Comparison of ENCODE assay signal across 9 mouse cellular contexts in genomic region chr12:69360655-69360996, GRCm38 (mm10). TPM values are rescaled to one million over a fixed set of nuclear protein-coding genes. Genes with fewer than 3 reads are reported as not detected.
DNase-seq lines count a peak whose midpoint lies in the region; ATAC-seq and TF ChIP-seq lines count a peak whose summit lies in the region.
"Had no signal": no experiment of that assay in that cellular context is flagged by ENCODE, and none has a peak within 500 bp of the region (broad histone marks: within the 10 kb centered on the region; RNA-seq: fewer than 3 reads in every experiment).

No protein-coding gene starts in this region.

- 16% methylated on average over 5 of the region's 5 CpGs for WGBS in forebrain, postnatal 0 days

- H3K27ac ChIP-seq in forebrain, postnatal 0 days (ENCODE audit: low read depth, low read length), result no peak overlapping the region

- peak; percentile 62 for DNase-seq in gastrocnemius, adult 18-20 months (ENCODE audit: low spot score)
- DNase-seq in gastrocnemius, postnatal 14 days, result no peak
- DNase-seq in B cell, adult 2 months, result peak; percentile 73 to 77
- DNase-seq in brain, adult 2 months (ENCODE audit: low read depth, low spot score), result peak; percentile 80
- peak; percentile 81 for DNase-seq in forebrain, postnatal 0 days
- peak; percentile 84 for DNase-seq in layer of hippocampus, adult 9-11 months
- DNase-seq in lung, postnatal 4 days, result peak; percentile 52 to 73
- DNase-seq in thymus, postnatal 14 days, result peak; percentile 50

- H3K4me3 ChIP-seq in forebrain, postnatal 0 days (ENCODE audit: low read depth, low read length), result no peak overlapping the region

- H3K36me3 ChIP-seq in forebrain, postnatal 0 days (ENCODE audit: insufficient read depth), result no peaks in the 10 kb centered on the region
- H3K36me3 ChIP-seq: limb, embryonic 13.5 days had no signal

- peak; percentile 85 for TF ChIP-seq CTCF in forebrain, postnatal 0 days (IDR thresholded peaks at IDR 0.05; ENCODE audit: low read depth)

- peak; percentile 29 for ATAC-seq in forebrain, postnatal 0 days

- H3K4me1 ChIP-seq in forebrain, postnatal 0 days (ENCODE audit: insufficient read depth), result no peaks in the 10 kb centered on the region

- H3K9me3 ChIP-seq in forebrain, postnatal 0 days (ENCODE audit: low read length), result no peaks in the 10 kb centered on the region
- H3K9me3 ChIP-seq: limb, embryonic 13.5 days had no signal

- H3K4me2 ChIP-seq in forebrain, postnatal 0 days (ENCODE audit: low read depth), result no peak overlapping the region

- no peaks in the 10 kb centered on the region for H3K27me3 ChIP-seq in forebrain, postnatal 0 days (ENCODE audit: insufficient read depth, low read length)
- H3K27me3 ChIP-seq: limb, embryonic 13.5 days had no signal

- no peak overlapping the region for H3K9ac ChIP-seq in forebrain, postnatal 0 days
- H3K9ac ChIP-seq: limb, embryonic 13.5 days had no signal

- intact Hi-C loops in gastrocnemius, postnatal 14 days (cut with DNase I; ENCODE audit: low total_unique reads), result loop anchor here (10.0 kb wide), 1 partner anchor 214 kb away; no protein-coding TSS in a partner anchor

RNA-seq across cellular contexts. Expression of gene Nemf, which starts 3.7 kb away (rescaled TPM):
- 10 to 100 TPM; 18.7 to 20.9 TPM for total RNA-seq in gastrocnemius, adult 18-20 months (2021)
- total RNA-seq in gastrocnemius, postnatal 14 days (2021), result 10 to 100 TPM; 16.8 to 19.1 TPM
- 44.4 and 47.7 TPM in 2 replicates for total RNA-seq in forebrain, postnatal 0 days (2014; rRNA removed)
- 47.6 and 64.7 TPM in 2 replicates for polyA plus RNA-seq in forebrain, postnatal 0 days (2015; fragmentation: Nextera tagmentation; extraction: Ambion mirVana)

RNA-seq across cellular contexts. Expression of gene Arf6, which starts 11.3 kb away (rescaled TPM):
- 10 to 100 TPM; 19.1 to 26.3 TPM for total RNA-seq in gastrocnemius, adult 18-20 months (2021)
- total RNA-seq in gastrocnemius, postnatal 14 days (2021), result 10 to 100 TPM; 29.7 to 36.3 TPM
- 108 and 110 TPM in 2 replicates for total RNA-seq in forebrain, postnatal 0 days (2014; rRNA removed)
- 52.9 and 56.3 TPM in 2 replicates for polyA plus RNA-seq in forebrain, postnatal 0 days (2015; fragmentation: Nextera tagmentation; extraction: Ambion mirVana)

RNA-seq across cellular contexts. Expression of gene Gm9887, which starts 11.6 kb away (rescaled TPM):
- not detected for total RNA-seq in gastrocnemius, adult 18-20 months (2021)
- under 1 TPM in 1 of 2 experiments, not detected in 1; 0.37 TPM for total RNA-seq in gastrocnemius, postnatal 14 days (2021)
- 1.6 and 1.8 TPM in 2 replicates for total RNA-seq in forebrain, postnatal 0 days (2014; rRNA removed)
- 1.1 and 1.8 TPM in 2 replicates for polyA plus RNA-seq in forebrain, postnatal 0 days (2015; fragmentation: Nextera tagmentation; extraction: Ambion mirVana)
